Mouse (Mus musculus): Measurements from ENCODE around the gene Gm3676. TPM values are rescaled to one million over a fixed set of nuclear protein-coding genes. Genes with fewer than 3 reads are reported as not detected.

Gm3676 gene
- not detected in 2 replicates for polyA plus RNA-seq (2021; fragmentation: Nextera tagmentation)
- long read RNA-seq, experiment 1 = 0 reads
- long read RNA-seq, experiment 2 = 0 reads

GRCm38 (mm10) chr14:41646387-41646786 is at the start of gene Gm3676:
TSS of gene Gm3676 (minus strand) at chr14:41646487.

GRCm38 (mm10) chr14:41624512-41624911 is 21.8 kb downstream of the Gm3676 start, which contains the start of gene Gm3072:
TSS of gene Gm3072 (minus strand) at chr14:41624612.

Other genes with a start within 250 kb of the Gm3676 start
- not detected in 2 replicates for gene Gm6482, start 238.2 kb downstream of the Gm3676 start, polyA plus RNA-seq (2021; fragmentation: Nextera tagmentation)
- gene Gm7954, start 193.0 kb downstream of the Gm3676 start, polyA plus RNA-seq (2021; fragmentation: Nextera tagmentation) = not detected in 2 replicates
- not detected in 2 replicates for gene Gm3486, start 157.0 kb downstream of the Gm3676 start, polyA plus RNA-seq (2021; fragmentation: Nextera tagmentation)
- gene Gm7970, start 90.9 kb downstream of the Gm3676 start, polyA plus RNA-seq (2021; fragmentation: Nextera tagmentation) = not detected in 2 replicates
- not detected in 2 replicates for gene 1700049E17Rik2, start 73.3 kb downstream of the Gm3676 start, polyA plus RNA-seq (2021; fragmentation: Nextera tagmentation)
- gene Gm3072, start 21.9 kb downstream of the Gm3676 start, polyA plus RNA-seq (2021; fragmentation: Nextera tagmentation) = not detected in 2 replicates
- gene Gm8068, start 55.4 kb upstream of the Gm3676 start, polyA plus RNA-seq (2021; fragmentation: Nextera tagmentation) = not detected in 2 replicates
- gene Gm7929, start 104.1 kb upstream of the Gm3676 start, polyA plus RNA-seq (2021; fragmentation: Nextera tagmentation) = not detected in 2 replicates
- gene Gm47189, start 126.0 kb upstream of the Gm3676 start, polyA plus RNA-seq (2021; fragmentation: Nextera tagmentation) = not detected in 2 replicates